Mouse (Mus musculus): ENCODE data around the gene Pde4c. TPM values are rescaled to one million over a fixed set of nuclear protein-coding genes. Genes with fewer than 3 reads are reported as not detected.

Gene Pde4c
- polyA plus RNA-seq, 2 experiments: 0.38 TPM; not detected in 1

DNA sequence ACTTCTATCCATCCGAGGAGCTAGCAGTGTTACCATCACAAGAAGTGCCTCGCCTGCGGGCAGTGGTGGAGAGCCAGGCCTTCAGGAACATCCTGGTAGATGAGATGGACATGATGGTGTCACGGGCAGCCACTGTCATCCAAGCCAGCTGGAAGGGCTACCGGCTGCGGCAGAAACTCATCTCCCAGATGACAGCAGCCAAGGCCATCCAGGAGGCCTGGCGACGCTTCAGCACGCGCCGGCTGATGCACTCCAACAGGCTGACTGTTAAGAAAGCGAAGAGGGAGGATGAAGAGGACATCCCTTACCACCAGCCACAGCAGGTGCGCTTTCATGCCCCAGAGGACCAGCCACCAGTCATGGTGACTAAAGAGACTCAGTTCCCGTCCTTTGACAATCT is 15.2 kb upstream of the Pde4c start:
- ATAC-seq (ENCODE audit: low FRiP score, low read depth) (no peak), DNase-seq (ENCODE audit: low spot score) (no peak)
- WGBS: 89% methylated on average over 14 of the region's 14 CpGs
- Histone ChIP-seq H3K36me3 (ENCODE audit: control insufficient read depth, insufficient read depth, low read length) (peaks cover 7% of the 10 kb centered on the region), H3K4me3 (replicated peaks; ENCODE audit: low read length) (no peak overlapping the region), H3K9ac (ENCODE audit: low read depth, low read length, severe bottlenecking) (no peak overlapping the region), H3K27me3 (ENCODE audit: control insufficient read depth, insufficient read depth, low read length) (no peaks in the 10 kb centered on the region), H3K4me1 (ENCODE audit: control insufficient read depth, insufficient read depth, low read length) (no peaks in the 10 kb centered on the region), H3K27ac (replicated peaks; ENCODE audit: low read depth, low read length) (no peak overlapping the region), H3K4me2 (replicated peaks; ENCODE audit: low read depth, low read length, severe bottlenecking) (no peak overlapping the region), H3K9me3 (ENCODE audit: control insufficient read depth, low read length) (no peaks in the 10 kb centered on the region)
- TF ChIP-seq POLR2A (IDR thresholded peaks at IDR 0.05; ENCODE audit: borderline replicate concordance, extremely low read depth, insufficient read depth, insufficient read length): no peak

DNA sequence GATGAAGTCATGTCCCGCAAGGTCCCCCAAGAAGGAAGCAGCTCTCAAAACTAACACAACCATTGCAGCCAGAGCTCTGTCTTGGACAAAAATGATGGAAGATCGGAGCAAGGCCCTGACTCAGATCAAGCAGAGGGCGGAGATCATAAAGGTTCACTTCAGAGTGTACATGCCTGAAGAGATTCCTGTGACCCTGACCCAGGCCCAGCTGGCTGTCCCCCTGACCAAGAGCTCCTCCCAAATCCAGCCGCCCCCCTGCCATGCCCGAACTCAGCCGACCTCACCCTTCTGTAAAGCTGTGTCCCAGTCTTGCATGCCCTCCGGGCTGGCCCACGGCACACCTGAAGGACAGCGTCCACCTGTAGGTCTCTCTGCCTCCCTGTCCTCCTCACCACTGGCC is 13.7 kb upstream of the Pde4c start:
- DNase-seq (ENCODE audit: low spot score) (no peak), ATAC-seq (ENCODE audit: low FRiP score, low read depth) (no peak)
- Histone ChIP-seq H3K9ac (ENCODE audit: low read depth, low read length, severe bottlenecking) (no peak overlapping the region), H3K4me3 (replicated peaks; ENCODE audit: low read length) (no peak overlapping the region), H3K27me3 (ENCODE audit: control insufficient read depth, insufficient read depth, low read length) (no peaks in the 10 kb centered on the region), H3K27ac (replicated peaks; ENCODE audit: low read depth, low read length) (no peak overlapping the region), H3K36me3 (ENCODE audit: control insufficient read depth, insufficient read depth, low read length) (no peaks in the 10 kb centered on the region), H3K4me2 (replicated peaks; ENCODE audit: low read depth, low read length, severe bottlenecking) (no peak overlapping the region), H3K4me1 (ENCODE audit: control insufficient read depth, insufficient read depth, low read length) (no peaks in the 10 kb centered on the region), H3K9me3 (ENCODE audit: control insufficient read depth, low read length) (no peaks in the 10 kb centered on the region)
- 88% methylated on average over 9 of the region's 9 CpGs for WGBS
- TF ChIP-seq POLR2A (IDR thresholded peaks at IDR 0.05; ENCODE audit: borderline replicate concordance, extremely low read depth, insufficient read depth, insufficient read length): no peak

DNA sequence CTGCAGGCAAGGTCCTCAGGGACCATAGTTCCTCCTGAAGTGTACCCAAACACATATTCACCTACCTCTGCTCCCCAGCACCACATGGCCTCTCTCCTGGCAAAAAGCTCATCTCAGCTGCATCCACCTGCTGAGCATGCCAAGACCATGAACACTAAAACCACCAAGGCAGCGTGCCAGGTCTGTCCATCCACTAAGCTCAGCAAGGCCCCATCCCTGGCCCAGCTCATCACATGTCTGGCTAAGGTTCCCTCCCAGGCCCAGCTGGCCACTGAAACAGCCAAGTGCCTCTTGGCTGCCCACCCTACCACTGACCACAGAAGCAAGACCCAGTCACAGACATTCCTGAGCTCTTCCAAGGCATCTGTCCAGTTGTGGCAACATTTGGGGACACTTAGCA is 13.2 kb upstream of the Pde4c start:
- no peak overlapping the region for H3K27ac ChIP-seq (replicated peaks; ENCODE audit: low read depth, low read length)
- H3K9me3 ChIP-seq (ENCODE audit: control insufficient read depth, low read length): no peaks in the 10 kb centered on the region
- 100% methylated on average over 1 of the region's 1 CpGs for WGBS
- H3K4me1 ChIP-seq (ENCODE audit: control insufficient read depth, insufficient read depth, low read length): no peaks in the 10 kb centered on the region
- no peak for TF ChIP-seq POLR2A (IDR thresholded peaks at IDR 0.05; ENCODE audit: borderline replicate concordance, extremely low read depth, insufficient read depth, insufficient read length)
- DNase-seq (ENCODE audit: low spot score) (no peak), ATAC-seq (ENCODE audit: low FRiP score, low read depth) (no peak)
- H3K36me3 ChIP-seq (ENCODE audit: control insufficient read depth, insufficient read depth, low read length): no peaks in the 10 kb centered on the region
- no peaks in the 10 kb centered on the region for H3K27me3 ChIP-seq (ENCODE audit: control insufficient read depth, insufficient read depth, low read length)
- no peak overlapping the region for H3K9ac ChIP-seq (ENCODE audit: low read depth, low read length, severe bottlenecking)
- H3K4me3 ChIP-seq (replicated peaks; ENCODE audit: low read length): no peak overlapping the region
- no peak overlapping the region for H3K4me2 ChIP-seq (replicated peaks; ENCODE audit: low read depth, low read length, severe bottlenecking)

DNA sequence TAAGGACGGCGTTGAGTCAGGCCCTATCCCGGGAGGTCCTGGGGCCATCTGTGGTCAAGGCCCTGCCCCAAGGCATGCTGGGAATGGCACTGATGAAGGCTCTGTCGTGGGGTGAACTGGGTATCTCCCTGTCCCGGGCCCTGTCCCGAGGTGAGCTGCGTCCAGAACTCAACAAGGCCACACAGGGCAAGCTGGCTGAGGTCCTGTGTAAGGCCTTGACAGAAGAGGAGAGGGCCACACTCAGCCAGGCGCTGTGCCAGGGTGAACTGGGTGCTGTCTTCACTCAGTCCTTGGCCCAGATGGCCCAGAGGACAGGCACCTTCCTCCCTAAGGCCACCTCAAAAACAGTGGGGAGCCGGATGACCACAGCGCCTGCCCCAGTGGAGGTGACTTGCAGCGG is 12.5 kb upstream of the Pde4c start:
- no peak for ATAC-seq (ENCODE audit: low FRiP score, low read depth)
- no peak overlapping the region for H3K27ac ChIP-seq (replicated peaks; ENCODE audit: low read depth, low read length)
- no peak for TF ChIP-seq POLR2A (IDR thresholded peaks at IDR 0.05; ENCODE audit: borderline replicate concordance, extremely low read depth, insufficient read depth, insufficient read length)
- no peak for DNase-seq (ENCODE audit: low spot score)
- no peaks in the 10 kb centered on the region for H3K36me3 ChIP-seq (ENCODE audit: control insufficient read depth, insufficient read depth, low read length)
- no peak overlapping the region for H3K9ac ChIP-seq (ENCODE audit: low read depth, low read length, severe bottlenecking)
- H3K4me3 ChIP-seq (replicated peaks; ENCODE audit: low read length): no peak overlapping the region
- H3K4me2 ChIP-seq (replicated peaks; ENCODE audit: low read depth, low read length, severe bottlenecking): no peak overlapping the region
- no peaks in the 10 kb centered on the region for H3K27me3 ChIP-seq (ENCODE audit: control insufficient read depth, insufficient read depth, low read length)
- H3K9me3 ChIP-seq (ENCODE audit: control insufficient read depth, low read length): no peaks in the 10 kb centered on the region
- WGBS: 86% methylated on average over 11 of the region's 11 CpGs
- H3K4me1 ChIP-seq (ENCODE audit: control insufficient read depth, insufficient read depth, low read length): no peaks in the 10 kb centered on the region

DNA sequence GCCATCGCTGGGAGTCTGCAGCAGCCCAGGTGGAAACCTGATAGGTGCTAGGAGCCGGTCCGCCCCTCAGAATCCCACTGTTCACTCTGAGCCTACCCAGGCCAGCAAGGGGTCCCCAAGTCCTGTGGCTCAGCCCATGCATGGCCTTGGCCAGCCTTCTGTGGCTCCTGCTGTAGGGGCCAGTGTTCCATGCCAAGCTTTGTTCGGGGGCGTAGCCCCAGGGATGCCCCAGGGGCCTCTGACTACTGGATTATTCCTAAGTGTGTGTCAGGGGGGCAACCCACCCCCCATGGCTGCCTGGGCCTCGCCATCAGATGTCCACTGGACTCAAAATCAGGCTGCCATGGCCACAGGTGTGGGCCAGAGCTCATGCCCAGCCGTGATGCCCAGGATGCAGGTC is 9.5 kb upstream of the Pde4c start:
- no peaks in the 10 kb centered on the region for H3K36me3 ChIP-seq (ENCODE audit: control insufficient read depth, insufficient read depth, low read length)
- no peak for ATAC-seq (ENCODE audit: low FRiP score, low read depth)
- H3K27me3 ChIP-seq (ENCODE audit: control insufficient read depth, insufficient read depth, low read length): no peaks in the 10 kb centered on the region
- no peak for DNase-seq (ENCODE audit: low spot score)
- no peak for TF ChIP-seq POLR2A (IDR thresholded peaks at IDR 0.05; ENCODE audit: borderline replicate concordance, extremely low read depth, insufficient read depth, insufficient read length)
- H3K4me2 ChIP-seq (replicated peaks; ENCODE audit: low read depth, low read length, severe bottlenecking): no peak overlapping the region
- H3K9me3 ChIP-seq (ENCODE audit: control insufficient read depth, low read length): no peaks in the 10 kb centered on the region
- WGBS: 77% methylated on average over 7 of the region's 7 CpGs
- H3K9ac ChIP-seq (ENCODE audit: low read depth, low read length, severe bottlenecking): no peak overlapping the region
- no peak overlapping the region for H3K4me3 ChIP-seq (replicated peaks; ENCODE audit: low read length)
- H3K4me1 ChIP-seq (ENCODE audit: control insufficient read depth, insufficient read depth, low read length): no peaks in the 10 kb centered on the region
- no peak overlapping the region for H3K27ac ChIP-seq (replicated peaks; ENCODE audit: low read depth, low read length)

DNA sequence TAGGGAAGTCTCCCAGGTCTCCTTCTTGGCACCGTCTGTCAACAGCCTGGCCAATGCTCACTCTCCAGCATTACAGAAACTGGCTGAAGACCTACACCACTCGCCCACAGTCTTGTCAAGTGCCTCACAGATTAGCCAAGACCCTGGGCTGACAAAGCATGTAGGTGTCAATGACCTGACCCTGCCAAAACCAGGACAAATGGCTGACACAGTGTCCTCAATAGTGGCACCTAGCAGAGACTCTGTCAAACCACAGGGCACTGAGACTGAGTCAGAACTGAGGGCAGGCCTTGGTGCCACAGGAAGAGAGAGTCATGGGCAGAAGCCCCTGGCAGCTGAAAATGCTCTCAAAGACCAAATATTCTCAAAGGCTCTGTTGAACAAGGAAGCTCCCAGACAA is 8.4 kb upstream of the Pde4c start:
- ATAC-seq (ENCODE audit: low FRiP score, low read depth) (no peak), DNase-seq (ENCODE audit: low spot score) (no peak)
- H3K9ac ChIP-seq (ENCODE audit: low read depth, low read length, severe bottlenecking): no peak overlapping the region
- no peaks in the 10 kb centered on the region for H3K36me3 ChIP-seq (ENCODE audit: control insufficient read depth, insufficient read depth, low read length)
- no peak for TF ChIP-seq POLR2A (IDR thresholded peaks at IDR 0.05; ENCODE audit: borderline replicate concordance, extremely low read depth, insufficient read depth, insufficient read length)
- no peak overlapping the region for H3K4me3 ChIP-seq (replicated peaks; ENCODE audit: low read length)
- no peak overlapping the region for H3K27ac ChIP-seq (replicated peaks; ENCODE audit: low read depth, low read length)
- 42% methylated on average over 2 of the region's 2 CpGs for WGBS
- H3K4me1 ChIP-seq (ENCODE audit: control insufficient read depth, insufficient read depth, low read length): no peaks in the 10 kb centered on the region
- no peaks in the 10 kb centered on the region for H3K9me3 ChIP-seq (ENCODE audit: control insufficient read depth, low read length)
- no peak overlapping the region for H3K4me2 ChIP-seq (replicated peaks; ENCODE audit: low read depth, low read length, severe bottlenecking)
- H3K27me3 ChIP-seq (ENCODE audit: control insufficient read depth, insufficient read depth, low read length): no peaks in the 10 kb centered on the region

Data from limb, embryonic 14.5 days (tissue).